Comparison of ENCODE assay signal across 18 mouse cellular contexts in genomic region chr3:144264554-144264953, GRCm38 (mm10). TPM values are rescaled to one million over a fixed set of nuclear protein-coding genes. Genes with fewer than 3 reads are reported as not detected.
A peak's percentile ranks its signal among the peaks of the same experiment; 100 is the strongest.
DNase-seq lines count a peak whose midpoint lies in the region; ATAC-seq and TF ChIP-seq lines count a peak whose summit lies in the region.
"Had no signal": no experiment of that assay in that cellular context is flagged by ENCODE, and none has a peak within 500 bp of the region (broad histone marks: within the 10 kb centered on the region; RNA-seq: fewer than 3 reads in every experiment).

No protein-coding gene starts in this region.

- H3K4me2 ChIP-seq in lung, embryonic 14.5 days: no peak overlapping the region
- H3K4me2 ChIP-seq: embryonic facial prominence, embryonic 15.5 days; forebrain, embryonic 12.5 days; hindbrain, embryonic 12.5 days; kidney, embryonic 15.5 days; midbrain, embryonic 12.5 days had no signal

- H3K27ac ChIP-seq in liver, adult 2 months (replicated peaks; ENCODE audit: insufficient read depth, low read depth, low read length): no peak overlapping the region
- H3K27ac ChIP-seq in lung, embryonic 14.5 days (ENCODE audit: low read depth): no peak overlapping the region
- H3K27ac ChIP-seq: embryonic facial prominence, embryonic 15.5 days; forebrain, embryonic 12.5 days; hindbrain, embryonic 12.5 days; kidney, embryonic 15.5 days; macrophage; midbrain, embryonic 12.5 days had no signal

- no peak for TF ChIP-seq POLR2A in liver, adult 2 months (IDR thresholded peaks at IDR 0.05; ENCODE audit: extremely low read depth, insufficient read depth, low read length)

- no peak overlapping the region for H3K9ac ChIP-seq in liver, adult 2 months (ENCODE audit: low read depth, low read length)
- H3K9ac ChIP-seq in lung, embryonic 14.5 days: no peak overlapping the region
- H3K9ac ChIP-seq: embryonic facial prominence, embryonic 15.5 days; forebrain, embryonic 12.5 days; hindbrain, embryonic 12.5 days; kidney, embryonic 15.5 days; midbrain, embryonic 12.5 days had no signal

- no peaks in the 10 kb centered on the region for H3K79me2 ChIP-seq in liver, adult 2 months (ENCODE audit: control insufficient read depth, insufficient read depth, low read length)

- H3K4me3 ChIP-seq in liver, adult 2 months (ENCODE audit: insufficient read depth, low read depth, low read length): no peak overlapping the region
- no peak overlapping the region for H3K4me3 ChIP-seq in lung, embryonic 14.5 days (ENCODE audit: low read depth, low read length)
- H3K4me3 ChIP-seq: embryonic facial prominence, embryonic 15.5 days; forebrain, embryonic 12.5 days; hindbrain, embryonic 12.5 days; kidney, embryonic 15.5 days; midbrain, embryonic 12.5 days had no signal

- H3K9me3 ChIP-seq in lung, embryonic 14.5 days (ENCODE audit: low read depth, low read length): no peaks in the 10 kb centered on the region
- H3K9me3 ChIP-seq: embryonic facial prominence, embryonic 15.5 days; forebrain, embryonic 12.5 days; hindbrain, embryonic 12.5 days; kidney, embryonic 15.5 days; midbrain, embryonic 12.5 days had no signal

- WGBS in liver, adult 2 months: 8% methylated on average over 3 of the region's 3 CpGs
- WGBS in lung, embryonic 14.5 days: 33% methylated on average over 3 of the region's 3 CpGs

- no peak for ATAC-seq in lung, embryonic 14.5 days (ENCODE audit: insufficient read depth)
- ATAC-seq in CD4-positive, CD25-positive, alpha-beta regulatory T cell, adult 4 months: no peak

- no peaks in the 10 kb centered on the region for H3K36me3 ChIP-seq in liver, adult 2 months (ENCODE audit: control insufficient read depth, insufficient read depth, low read length)
- no peaks in the 10 kb centered on the region for H3K36me3 ChIP-seq in lung, embryonic 14.5 days (ENCODE audit: insufficient read depth)
- H3K36me3 ChIP-seq: embryonic facial prominence, embryonic 15.5 days; forebrain, embryonic 12.5 days; hindbrain, embryonic 12.5 days; kidney, embryonic 15.5 days; midbrain, embryonic 12.5 days had no signal

- TF ChIP-seq CTCF in liver, adult 2 months (IDR thresholded peaks at IDR 0.05; ENCODE audit: low read depth, low read length): no peak
- no peak for TF ChIP-seq CTCF in lung, embryonic 14.5 days (IDR thresholded peaks at IDR 0.05; ENCODE audit: low read depth)

- peaks cover 9% of the 10 kb centered on the region for H3K4me1 ChIP-seq in liver, adult 2 months (ENCODE audit: control insufficient read depth, insufficient read depth, low read length)
- H3K4me1 ChIP-seq in lung, embryonic 14.5 days (ENCODE audit: insufficient read depth): no peaks in the 10 kb centered on the region
- H3K4me1 ChIP-seq: embryonic facial prominence, embryonic 15.5 days; hindbrain, embryonic 12.5 days; kidney, embryonic 15.5 days; midbrain, embryonic 12.5 days had no signal

- no peaks in the 10 kb centered on the region for H3K27me3 ChIP-seq in liver, adult 2 months (ENCODE audit: control insufficient read depth, insufficient read depth, low read length)
- H3K27me3 ChIP-seq in lung, embryonic 14.5 days (ENCODE audit: insufficient read depth, low read length): no peaks in the 10 kb centered on the region
- H3K27me3 ChIP-seq: embryonic facial prominence, embryonic 15.5 days; forebrain, embryonic 12.5 days; hindbrain, embryonic 12.5 days; kidney, embryonic 15.5 days; midbrain, embryonic 12.5 days had no signal

- peak; percentile 99 for DNase-seq in liver, adult 2 months (ENCODE audit: extremely low read depth, low read depth, low spot score)
- no peak for DNase-seq in liver
- peak; percentile 37 for DNase-seq in adrenal gland, postnatal 14 days
- DNase-seq in lung, embryonic 14.5 days: peak; percentile 47
- peak; percentile 36 to 43 for DNase-seq in lung, postnatal 4 days
- no peak for DNase-seq in right cerebral cortex, postnatal 14 days
- DNase-seq: cerebellum, postnatal 14 days; embryo, embryonic 11 days; gastrocnemius, postnatal 14 days; heart, postnatal 10 days; right cerebral cortex, postnatal 4 days had no signal

RNA-seq across cellular contexts. Expression of gene Lmo4, which starts 59.5 kb away (rescaled TPM):
- 4.4 and 6.6 TPM in 2 replicates for total RNA-seq in liver, adult 2 months (2014; rRNA removed)
- polyA plus RNA-seq in liver, adult 2 months (2012; rRNA removed): 13.3 and 17.3 TPM in 2 replicates
- 67.1 and 69.0 TPM in 2 replicates for total RNA-seq in adrenal gland, postnatal 14 days (2021)
- 48.1 and 49.8 TPM in 2 replicates for polyA plus RNA-seq in lung, embryonic 14.5 days (2014; fragmentation: Nextera tagmentation; extraction: Ambion mirVana)
- polyA plus RNA-seq in CD4-positive, CD25-positive, alpha-beta regulatory T cell, adult 4 months (2017; shearing (Covaris generic)): 1 to 10 TPM; 9.6 to 9.8 TPM

Comparison
In these comparisons a context has a peak if more than half of its experiments do, and no peak if none do; other contexts are left out.
1. DNase-seq: peak in liver, adult 2 months (single experiment), adrenal gland, postnatal 14 days (single experiment), lung, embryonic 14.5 days (single experiment) and lung, postnatal 4 days (2 of 2); none in liver (single experiment) and right cerebral cortex, postnatal 14 days (single experiment).